Mouse (Mus musculus): Measurements from ENCODE around the gene Nkain4. TPM values are rescaled to one million over a fixed set of nuclear protein-coding genes. Genes with fewer than 3 reads are reported as not detected.
A peak's percentile ranks its signal among the peaks of the same experiment; 100 is the strongest.

Gene Nkain4
- polyA plus RNA-seq, 1 experiment from 2014 or later, result 89.6 TPM

- H3K9ac ChIP-seq (replicated peaks; ENCODE audit: low read length), result no peak overlapping the region
- no peaks in the 10 kb centered on the region for H3K27me3 ChIP-seq (ENCODE audit: control insufficient read depth, insufficient read depth, low read length)
- peaks cover 14% of the 10 kb centered on the region for H3K36me3 ChIP-seq (ENCODE audit: control insufficient read depth, insufficient read depth, low read length)
- no peak overlapping the region for H3K27ac ChIP-seq (replicated peaks; ENCODE audit: low read depth, low read length)
- no peaks in the 10 kb centered on the region for H3K9me3 ChIP-seq (ENCODE audit: control insufficient read depth, low read length)
- ATAC-seq (ENCODE audit: low FRiP score, low TSS enrichment) (no peak), DNase-seq (peak; percentile 8)
- no peak overlapping the region for H3K4me3 ChIP-seq (replicated peaks; ENCODE audit: low read depth, low read length)
- H3K4me1 ChIP-seq (ENCODE audit: control insufficient read depth, insufficient read depth, low read length), result peaks cover 10% of the 10 kb centered on the region; the same call in 1 of the 2 replicates
- H3K4me2 ChIP-seq (ENCODE audit: low read length), result no peak overlapping the region
- 37% methylated on average over 5 of the region's 5 CpGs for WGBS
These were observed 33.0 kb upstream of the Nkain4 start for GRCm38 (mm10) chr2:180987432-180988030.

DNA sequence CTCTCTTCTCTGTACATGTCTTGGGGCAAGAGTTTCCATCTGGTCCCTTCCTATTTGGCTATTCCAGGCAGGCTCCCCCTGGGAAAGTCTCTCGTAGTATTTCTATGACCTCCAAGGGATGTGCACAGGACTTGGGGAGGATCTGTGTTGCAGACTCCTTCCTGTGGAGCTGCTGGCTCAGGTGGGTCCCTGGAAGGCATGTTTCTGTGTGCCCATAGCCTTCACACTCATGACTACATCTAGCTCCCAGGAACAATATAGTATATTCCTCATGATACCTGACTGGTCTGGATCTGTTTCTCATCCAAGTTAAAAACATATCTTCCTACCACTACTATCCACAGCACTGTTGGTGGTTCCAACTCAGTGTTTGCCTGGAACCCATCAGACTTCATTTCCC is 32.5 kb upstream of the Nkain4 start:
- H3K4me3 ChIP-seq (replicated peaks; ENCODE audit: low read depth, low read length), result no peak overlapping the region
- no peak overlapping the region for H3K4me2 ChIP-seq (ENCODE audit: low read length)
- H3K27me3 ChIP-seq (ENCODE audit: control insufficient read depth, insufficient read depth, low read length), result no peaks in the 10 kb centered on the region
- no peak overlapping the region for H3K9ac ChIP-seq (replicated peaks; ENCODE audit: low read length)
- no peak for DNase-seq
- H3K27ac ChIP-seq (replicated peaks; ENCODE audit: low read depth, low read length), result no peak overlapping the region
- no peak for ATAC-seq (ENCODE audit: low FRiP score, low TSS enrichment)
- 58% methylated on average over 1 of the region's 1 CpGs for WGBS
- peaks cover 19% of the 10 kb centered on the region for H3K36me3 ChIP-seq (ENCODE audit: control insufficient read depth, insufficient read depth, low read length)
- peaks cover 10% of the 10 kb centered on the region; the same call in 1 of the 2 replicates for H3K4me1 ChIP-seq (ENCODE audit: control insufficient read depth, insufficient read depth, low read length)
- no peaks in the 10 kb centered on the region for H3K9me3 ChIP-seq (ENCODE audit: control insufficient read depth, low read length)

- ATAC-seq (ENCODE audit: low FRiP score, low TSS enrichment) (no peak), DNase-seq (no peak)
- Histone ChIP-seq H3K27ac (replicated peaks; ENCODE audit: low read depth, low read length) (no peak within 1 kb of the TSS), H3K9ac (replicated peaks; ENCODE audit: low read length) (no peak within 1 kb of the TSS), H3K36me3 (ENCODE audit: control insufficient read depth, insufficient read depth, low read length) (peaks cover 25% of the 10 kb centered on the region), H3K27me3 (ENCODE audit: control insufficient read depth, insufficient read depth, low read length) (no peaks in the 10 kb centered on the region), H3K4me3 (replicated peaks; ENCODE audit: low read depth, low read length) (no peak within 1 kb of the TSS), H3K9me3 (ENCODE audit: control insufficient read depth, low read length) (no peaks in the 10 kb centered on the region), H3K4me2 (ENCODE audit: low read length) (no peak within 1 kb of the TSS), H3K4me1 (ENCODE audit: control insufficient read depth, insufficient read depth, low read length) (peaks cover 10% of the 10 kb centered on the region; the same call in 1 of the 2 replicates)
- WGBS, result 58% methylated on average over 2 of the region's 2 CpGs
These were observed 31.9 kb upstream of the Nkain4 start, which contains the start of gene Col20a1 for GRCm38 (mm10) chr2:180986449-180986848. Gene Col20a1 (plus strand): TSS chr2:180986535.

GRCm38 (mm10) chr2:180985635-180986034 is 31.1 kb upstream of the Nkain4 start:
- H3K4me3 ChIP-seq (replicated peaks; ENCODE audit: low read depth, low read length), result no peak overlapping the region
- no peaks in the 10 kb centered on the region for H3K9me3 ChIP-seq (ENCODE audit: control insufficient read depth, low read length)
- H3K27me3 ChIP-seq (ENCODE audit: control insufficient read depth, insufficient read depth, low read length), result no peaks in the 10 kb centered on the region
- no peak overlapping the region for H3K4me2 ChIP-seq (ENCODE audit: low read length)
- H3K4me1 ChIP-seq (ENCODE audit: control insufficient read depth, insufficient read depth, low read length), result peaks cover 10% of the 10 kb centered on the region; the same call in 1 of the 2 replicates
- WGBS, result 80% methylated on average over 2 of the region's 2 CpGs
- no peak for ATAC-seq (ENCODE audit: low FRiP score, low TSS enrichment)
- DNase-seq, result no peak
- no peak overlapping the region for H3K9ac ChIP-seq (replicated peaks; ENCODE audit: low read length)
- H3K36me3 ChIP-seq (ENCODE audit: control insufficient read depth, insufficient read depth, low read length), result peaks cover 33% of the 10 kb centered on the region
- H3K27ac ChIP-seq (replicated peaks; ENCODE audit: low read depth, low read length), result no peak overlapping the region

GRCm38 (mm10) chr2:180981133-180981532 is 26.6 kb upstream of the Nkain4 start:
- ATAC-seq (ENCODE audit: low FRiP score, low TSS enrichment) (no peak), DNase-seq (no peak)
- Histone ChIP-seq H3K4me2 (ENCODE audit: low read length) (no peak overlapping the region), H3K4me1 (ENCODE audit: control insufficient read depth, insufficient read depth, low read length) (no peaks in the 10 kb centered on the region), H3K9me3 (ENCODE audit: control insufficient read depth, low read length) (no peaks in the 10 kb centered on the region), H3K4me3 (replicated peaks; ENCODE audit: low read depth, low read length) (no peak overlapping the region), H3K36me3 (ENCODE audit: control insufficient read depth, insufficient read depth, low read length) (peaks cover 78% of the 10 kb centered on the region), H3K27ac (replicated peaks; ENCODE audit: low read depth, low read length) (no peak overlapping the region), H3K27me3 (ENCODE audit: control insufficient read depth, insufficient read depth, low read length) (no peaks in the 10 kb centered on the region), H3K9ac (replicated peaks; ENCODE audit: low read length) (no peak overlapping the region)
- WGBS, result 85% methylated on average over 6 of the region's 6 CpGs

- no peaks in the 10 kb centered on the region for H3K9me3 ChIP-seq (ENCODE audit: control insufficient read depth, low read length)
- no peaks in the 10 kb centered on the region for H3K27me3 ChIP-seq (ENCODE audit: control insufficient read depth, insufficient read depth, low read length)
- DNase-seq (peak; percentile 95), ATAC-seq (ENCODE audit: low FRiP score, low TSS enrichment) (peak; percentile 87)
- WGBS, result under 1% methylated on average over 57 of the region's 57 CpGs
- H3K36me3 ChIP-seq (ENCODE audit: control insufficient read depth, insufficient read depth, low read length), result peaks cover 17% of the 10 kb centered on the region
- peak within 1 kb of the TSS; percentile 80 for H3K27ac ChIP-seq (replicated peaks; ENCODE audit: low read depth, low read length)
- H3K4me2 ChIP-seq (ENCODE audit: low read length), result peak within 1 kb of the TSS; percentile 87
- peak within 1 kb of the TSS; percentile 88 for H3K9ac ChIP-seq (replicated peaks; ENCODE audit: low read length)
- peak within 1 kb of the TSS; percentile 76 for H3K4me3 ChIP-seq (replicated peaks; ENCODE audit: low read depth, low read length)
- peaks cover 10% of the 10 kb centered on the region for H3K4me1 ChIP-seq (ENCODE audit: control insufficient read depth, insufficient read depth, low read length)
These were observed 12.7 kb upstream of the Nkain4 start, which contains the start of gene Arfgap1 for GRCm38 (mm10) chr2:180967010-180967763. Gene Arfgap1 (plus strand): TSS chr2:180967225.

- Histone ChIP-seq H3K9ac (replicated peaks; ENCODE audit: low read length) (peak overlapping the region; percentile 88), H3K27me3 (ENCODE audit: control insufficient read depth, insufficient read depth, low read length) (no peaks in the 10 kb centered on the region), H3K36me3 (ENCODE audit: control insufficient read depth, insufficient read depth, low read length) (peaks cover 8% of the 10 kb centered on the region), H3K27ac (replicated peaks; ENCODE audit: low read depth, low read length) (peak overlapping the region; percentile 80), H3K9me3 (ENCODE audit: control insufficient read depth, low read length) (no peaks in the 10 kb centered on the region), H3K4me1 (ENCODE audit: control insufficient read depth, insufficient read depth, low read length) (peaks cover 10% of the 10 kb centered on the region), H3K4me2 (ENCODE audit: low read length) (peak overlapping the region; percentile 87), H3K4me3 (replicated peaks; ENCODE audit: low read depth, low read length) (peak overlapping the region; percentile 76)
- DNase-seq, result peak; percentile 59
- ATAC-seq (ENCODE audit: low FRiP score, low TSS enrichment), result no peak
- 14% methylated on average over 14 of the region's 14 CpGs for WGBS
These were observed 11.8 kb upstream of the Nkain4 start for GRCm38 (mm10) chr2:180966092-180966882.

GRCm38 (mm10) chr2:180963956-180964355 is 9.5 kb upstream of the Nkain4 start:
- H3K9me3 ChIP-seq (ENCODE audit: control insufficient read depth, low read length), result no peaks in the 10 kb centered on the region
- H3K4me1 ChIP-seq (ENCODE audit: control insufficient read depth, insufficient read depth, low read length), result peaks cover 10% of the 10 kb centered on the region
- peak; percentile 84 for DNase-seq
- no peak overlapping the region; the same call in 1 of the 2 replicates for H3K9ac ChIP-seq (replicated peaks; ENCODE audit: low read length)
- H3K4me2 ChIP-seq (ENCODE audit: low read length), result no peak overlapping the region
- ATAC-seq (ENCODE audit: low FRiP score, low TSS enrichment), result no peak
- H3K27ac ChIP-seq (replicated peaks; ENCODE audit: low read depth, low read length), result no peak overlapping the region
- H3K4me3 ChIP-seq (replicated peaks; ENCODE audit: low read depth, low read length), result no peak overlapping the region
- no peaks in the 10 kb centered on the region for H3K27me3 ChIP-seq (ENCODE audit: control insufficient read depth, insufficient read depth, low read length)
- no peaks in the 10 kb centered on the region for H3K36me3 ChIP-seq (ENCODE audit: control insufficient read depth, insufficient read depth, low read length)
- WGBS, result 3% methylated on average over 5 of the region's 5 CpGs
